Mouse (Mus musculus) cerebellum, postnatal 10 days (tissue): ENCODE results near the gene Megf11.

ENCODE experiments used
- DNase-seq, 2 experiments: peaks; one replicate each; pipeline ENCODE4 v3.0.0; 2021; ENCODE audit warnings: mixed read lengths in 2 of 2

Gene Megf11

GRCm38 (mm10) chr9:64568467-64569260 lies 183.2 kb downstream of the Megf11 start:
- no peak for DNase-seq

GRCm38 (mm10) chr9:64570448-64570847 lies 185.0 kb downstream of the Megf11 start:
- DNase-seq = no peak

- DNase-seq = no peak
Measured at GRCm38 (mm10) chr9:64571091-64571490, 185.7 kb downstream of the Megf11 start.

- DNase-seq = peak; percentile 41 to 42
Measured at GRCm38 (mm10) chr9:64572629-64573190, 187.3 kb downstream of the Megf11 start.

GRCm38 (mm10) chr9:64575658-64576057 lies 190.2 kb downstream of the Megf11 start:
- no peak for DNase-seq

- DNase-seq = no peak
Measured at GRCm38 (mm10) chr9:64576143-64576878, 190.9 kb downstream of the Megf11 start.

- DNase-seq = no peak
Measured at GRCm38 (mm10) chr9:64577156-64577555, 191.7 kb downstream of the Megf11 start.

- peak; percentile 61 to 69 for DNase-seq
Measured at GRCm38 (mm10) chr9:64578014-64578413, 192.6 kb downstream of the Megf11 start.

- DNase-seq = peak; percentile 69
Measured at GRCm38 (mm10) chr9:64579306-64579705, 193.9 kb downstream of the Megf11 start.

- DNase-seq = no peak
Measured at GRCm38 (mm10) chr9:64586292-64586691, 200.9 kb downstream of the Megf11 start.

- DNase-seq = peak; percentile 62 to 68
Measured at GRCm38 (mm10) chr9:64587991-64588390, 202.6 kb downstream of the Megf11 start.

GRCm38 (mm10) chr9:64590634-64591041 lies 205.2 kb downstream of the Megf11 start:
- DNase-seq = peak; percentile 90 to 95

- DNase-seq = peak; percentile 36 to 44
Measured at GRCm38 (mm10) chr9:64591436-64591835, 206.0 kb downstream of the Megf11 start.

GRCm38 (mm10) chr9:64594442-64594841 lies 209.0 kb downstream of the Megf11 start:
- peak; percentile 63 to 68 for DNase-seq

GRCm38 (mm10) chr9:64598427-64598826 lies 213.0 kb downstream of the Megf11 start:
- DNase-seq = no peak

- DNase-seq = no peak
Measured at GRCm38 (mm10) chr9:64600731-64601130, 215.3 kb downstream of the Megf11 start.

- no peak for DNase-seq
Measured at GRCm38 (mm10) chr9:64602895-64603294, 217.5 kb downstream of the Megf11 start.

GRCm38 (mm10) chr9:64604217-64604711 lies 218.8 kb downstream of the Megf11 start:
- peak; percentile 84 to 92 for DNase-seq

- no peak for DNase-seq
Measured at GRCm38 (mm10) chr9:64605077-64605714, 219.8 kb downstream of the Megf11 start.

GRCm38 (mm10) chr9:64605735-64606349 lies 220.4 kb downstream of the Megf11 start:
- peak; percentile 86 to 93 for DNase-seq

GRCm38 (mm10) chr9:64607049-64607448 lies 221.6 kb downstream of the Megf11 start:
- DNase-seq = peak; percentile 66 to 76

GRCm38 (mm10) chr9:64609546-64609945 lies 224.1 kb downstream of the Megf11 start:
- DNase-seq = peak; percentile 65 to 76
